Mouse (Mus musculus) heart, postnatal 0 days (tissue): ENCODE data around the gene Slco2b1.

Source experiments
- CTCF ChIP-seq: IDR thresholded peaks from 2 replicates; pipeline ENCODE4 v1.5.1; 2016; ENCODE audit warnings: antibody characterized with exemption, control low read depth, low read depth
- EP300 ChIP-seq: IDR thresholded peaks from 2 replicates; pipeline ENCODE4 v1.6.1; 2016; ENCODE audit warnings: antibody characterized with exemption, low read depth

DNA sequence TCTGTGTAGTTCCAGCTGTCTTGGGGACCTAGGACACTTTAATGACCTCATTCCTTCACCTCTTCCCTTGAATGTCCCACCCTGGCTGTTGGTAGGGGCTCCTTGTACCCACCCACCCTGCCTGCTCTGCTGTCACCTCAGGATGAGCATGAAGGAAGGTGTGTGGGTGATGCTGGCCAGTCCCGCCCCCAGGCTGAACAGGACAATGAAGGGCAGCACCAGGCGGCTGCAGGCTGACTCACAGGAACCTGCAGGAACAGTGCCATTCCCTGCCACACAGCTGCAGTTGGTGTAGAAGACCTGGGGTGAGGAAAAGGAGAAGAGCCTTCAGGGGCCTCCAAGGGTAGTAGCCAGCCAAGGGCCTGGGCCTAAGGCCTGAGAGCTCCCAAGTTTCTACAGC lies 48.8 kb downstream of the Slco2b1 start:
- TF ChIP-seq CTCF (no peak), EP300 (no peak)
